Mouse (Mus musculus) urinary bladder, postnatal 36 days (tissue): ENCODE data around the gene Paics.

Source experiments
- DNase-seq, 2 experiments: peaks; one replicate each; pipeline ENCODE4 v3.0.0; 2022; ENCODE audit warnings: low spot score in 2 of 2, mixed read lengths in 1 of 2

The Paics gene

GRCm38 (mm10) chr5:77011082-77011481 lies 60.0 kb downstream of the Paics start:
- no peak for DNase-seq

GRCm38 (mm10) chr5:77013171-77013570 lies 62.1 kb downstream of the Paics start:
- DNase-seq = no peak

- peak; percentile 60 to 80 for DNase-seq
These were observed 64.7 kb downstream of the Paics start, which contains the start of gene Thegl for GRCm38 (mm10) chr5:77015544-77016482. Gene Thegl, plus strand, starts transcription at chr5:77016023.
